Mouse (Mus musculus) midbrain, postnatal 0 days (tissue): Measurements from ENCODE around the gene Ifna16. TPM values are rescaled to one million over a fixed set of nuclear protein-coding genes. Genes with fewer than 3 reads are reported as not detected.

Source experiments
- ATAC-seq: fragments of 200-750 bp; cut with Nextera tagmentation; 2 replicates; pipeline ENCODE4 v1.8.0; 2017; ENCODE audit warnings: moderate number of reproducible peaks, mild to moderate bottlenecking, moderate TSS enrichment, moderate library complexity; ENCODE audit not compliant: low FRiP score
- DNase-seq: peaks from one replicate; pipeline ENCODE4 v3.0.0-alpha.2; 2015; ENCODE audit warnings: low spot score
- H3K27ac ChIP-seq: fragments of 300-500 bp; sonication (generic); 2 replicates; pipeline ENCODE4 v1.5.1; 2014; ENCODE audit warnings: low read depth, mild to moderate bottlenecking, low read length, mixed read lengths
- H3K27me3 ChIP-seq: fragments of 300-500 bp; sonication (generic); 2 replicates; pipeline ENCODE4 v1.6.1; 2014; ENCODE audit warnings: low read length, control low read depth, mixed read lengths; ENCODE audit not compliant: insufficient read depth
- H3K36me3 ChIP-seq: fragments of 300-500 bp; sonication (generic); 2 replicates; pipeline ENCODE4 v1.6.1; 2014; ENCODE audit warnings: low read length, control low read depth, mixed read lengths; ENCODE audit not compliant: insufficient read depth
- H3K4me1 ChIP-seq: fragments of 300-500 bp; sonication (generic); 2 replicates; pipeline ENCODE4 v1.6.1; 2014; ENCODE audit warnings: mild to moderate bottlenecking, control low read depth, antibody characterized with exemption, low read length, mixed read lengths; ENCODE audit not compliant: insufficient read depth
- H3K4me2 ChIP-seq: fragments of 300-500 bp; sonication (generic); 2 replicates; pipeline ENCODE4 v1.6.1; 2014; ENCODE audit warnings: low read depth, mild to moderate bottlenecking, low read length, mixed read lengths; ENCODE audit not compliant: poor library complexity, severe bottlenecking
- H3K4me3 ChIP-seq: fragments of 300-500 bp; sonication (generic); 2 replicates; pipeline ENCODE4 v1.5.1; 2014; ENCODE audit warnings: low read depth, mild to moderate bottlenecking, low read length, moderate library complexity
- H3K9ac ChIP-seq: fragments of 300-500 bp; sonication (generic); replicated peaks from 2 replicates; pipeline ENCODE4 v1.6.1; 2014; ENCODE audit warnings: mild to moderate bottlenecking, low read length, moderate library complexity, mixed read lengths; ENCODE audit not compliant: poor library complexity, severe bottlenecking
- H3K9me3 ChIP-seq: fragments of 300-500 bp; sonication (generic); 2 replicates; pipeline ENCODE4 v1.6.1; 2016; ENCODE audit warnings: low read length, control low read depth
- CTCF ChIP-seq: IDR thresholded peaks from 2 replicates; pipeline ENCODE4 v1.5.1; 2016; ENCODE audit warnings: antibody characterized with exemption, mild to moderate bottlenecking
- WGBS: fragments of 180-500 bp; shearing (Covaris S2); extraction: QIAGEN DNeasy Blood & Tissue Kit; methylation state at CpG from one replicate; pipeline ENCODE4 v1.1.7; 2014; 5-methylcytosine and 5-hydroxymethylcytosine counted together
- polyA plus RNA-seq: library from polyadenylated mRNA; unstranded; fragments of >200 nt; fragmentation: Nextera tagmentation; extraction: Ambion mirVana; gene quantifications from 2 replicates; pipeline ENCODE4 v1.2.1, GENCODE M21; 2015
- total RNA-seq: library from RNA; depleted of rRNA; stranded (reverse); fragments of >200 nt; gene quantifications from 2 replicates; pipeline ENCODE4 v1.2.3, GENCODE M21; 2014; rRNA removed

Ifna16 gene
- not detected in 2 replicates for total RNA-seq
- polyA plus RNA-seq: not detected in 2 replicates

DNA sequence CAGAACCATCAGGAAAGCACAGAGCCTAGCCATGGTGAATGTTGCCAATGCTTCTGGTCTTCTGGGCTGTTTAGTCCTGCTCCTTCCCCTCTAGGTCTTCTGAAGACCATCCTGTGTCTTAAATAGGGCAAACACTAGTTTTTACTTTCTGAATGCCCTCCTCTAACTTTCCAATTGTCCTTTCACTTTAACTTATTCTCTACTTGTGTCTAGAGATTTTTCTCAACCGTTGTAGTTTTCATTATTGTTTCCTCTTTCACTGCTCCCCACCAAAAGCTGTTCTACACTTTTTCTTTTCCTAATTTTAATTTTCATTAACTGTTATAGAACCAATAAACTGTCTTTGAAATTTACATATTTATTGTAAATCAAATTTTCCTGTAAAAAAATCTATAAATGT, at the start of gene Ifna16:
Ifna16 (minus strand) TSS at position 101 of the 400 bp plus-strand sequence.
- Histone ChIP-seq H3K27me3 (no peaks in the 10 kb centered on the region), H3K36me3 (no peaks in the 10 kb centered on the region), H3K4me1 (no peaks in the 10 kb centered on the region), H3K27ac (no peak within 1 kb of the TSS), H3K4me2 (no peak within 1 kb of the TSS), H3K4me3 (no peak within 1 kb of the TSS), H3K9ac (no peak within 1 kb of the TSS), H3K9me3 (no peaks in the 10 kb centered on the region)
- no peak for ATAC-seq
- TF ChIP-seq CTCF: no peak
- 94% methylated on average over 1 of the region's 1 CpGs for WGBS
- DNase-seq: no peak

GRCm38 (mm10) chr4:88723497-88724090, 46.9 kb upstream of the Ifna16 start:
- 70% methylated on average over 8 of the region's 8 CpGs for WGBS
- no peaks in the 10 kb centered on the region for H3K9me3 ChIP-seq
- H3K27ac ChIP-seq: no peak overlapping the region
- no peak overlapping the region for H3K4me3 ChIP-seq
- H3K36me3 ChIP-seq: no peaks in the 10 kb centered on the region
- DNase-seq (no peak), ATAC-seq (no peak)
- TF ChIP-seq CTCF: no peak
- H3K4me2 ChIP-seq: no peak overlapping the region
- H3K4me1 ChIP-seq: peaks cover 13% of the 10 kb centered on the region
- H3K9ac ChIP-seq: no peak overlapping the region
- no peaks in the 10 kb centered on the region for H3K27me3 ChIP-seq

GRCm38 (mm10) chr4:88721791-88722721, 45.3 kb upstream of the Ifna16 start, which contains the start of the genes Gm26566 and Klhl9:
TSS of gene Gm26566 (plus strand) at chr4:88721805.
TSS of gene Klhl9 (minus strand) at chr4:88722465.
- DNase-seq (peak; percentile 97), ATAC-seq (peak; percentile 98)
- Histone ChIP-seq H3K9me3 (no peaks in the 10 kb centered on the region), H3K9ac (peak within 1 kb of the TSS; percentile 96), H3K36me3 (peaks cover 3% of the 10 kb centered on the region; the same call in 1 of the 2 replicates), H3K4me3 (peak within 1 kb of the TSS; percentile 96), H3K4me2 (peak within 1 kb of the TSS; percentile 75), H3K27ac (peak within 1 kb of the TSS; percentile 99), H3K4me1 (peaks cover 19% of the 10 kb centered on the region), H3K27me3 (no peaks in the 10 kb centered on the region)
- TF ChIP-seq CTCF: no peak
- WGBS: under 1% methylated on average over 75 of the region's 82 CpGs

GRCm38 (mm10) chr4:88718715-88719114, 42.0 kb upstream of the Ifna16 start:
- ATAC-seq (no peak), DNase-seq (no peak)
- Histone ChIP-seq H3K9me3 (no peaks in the 10 kb centered on the region), H3K27ac (no peak overlapping the region), H3K4me3 (peak overlapping the region; percentile 28), H3K9ac (no peak overlapping the region), H3K36me3 (peaks cover 11% of the 10 kb centered on the region), H3K4me1 (peaks cover 19% of the 10 kb centered on the region), H3K4me2 (peak overlapping the region; percentile 50), H3K27me3 (no peaks in the 10 kb centered on the region)
- 39% methylated on average over 1 of the region's 1 CpGs for WGBS
- TF ChIP-seq CTCF: no peak

GRCm38 (mm10) chr4:88715059-88715458, 38.3 kb upstream of the Ifna16 start:
- no peak for DNase-seq

More at GRCm38 (mm10) chr4:88715059-88715458, 38.3 kb upstream of the Ifna16 start:
- Histone ChIP-seq H3K9ac (no peak overlapping the region), H3K4me2 (no peak overlapping the region), H3K36me3 (peaks cover 11% of the 10 kb centered on the region), H3K9me3 (no peaks in the 10 kb centered on the region), H3K27me3 (no peaks in the 10 kb centered on the region), H3K4me3 (no peak overlapping the region), H3K4me1 (peaks cover 11% of the 10 kb centered on the region), H3K27ac (no peak overlapping the region)
- ATAC-seq: no peak
- TF ChIP-seq CTCF: no peak
